Mouse (Mus musculus) liver, adult 2 months (tissue): Measurements from ENCODE around the gene Hs1bp3. TPM values are rescaled to one million over a fixed set of nuclear protein-coding genes. Genes with fewer than 3 reads are reported as not detected.

ENCODE experiments used
- DNase-seq: peaks from one replicate; pipeline ENCODE4 v3.0.0-alpha.2; 2011; ENCODE audit warnings: low read depth, low spot score; ENCODE audit errors: extremely low read depth
- H3K27ac ChIP-seq: fragments of 200-500 bp; replicated peaks from 2 replicates; pipeline ENCODE4 v1.5.1; 2012; ENCODE audit warnings: low read depth, mild to moderate bottlenecking, control low read depth, inconsistent platforms, low read length; ENCODE audit not compliant: insufficient read depth
- H3K27me3 ChIP-seq: fragments of 200-500 bp; 2 replicates; pipeline ENCODE4 v1.6.1; 2012; ENCODE audit warnings: mild to moderate bottlenecking, moderate library complexity, low read length, inconsistent platforms; ENCODE audit not compliant: control insufficient read depth, insufficient read depth
- H3K36me3 ChIP-seq: fragments of 200-500 bp; 2 replicates; pipeline ENCODE4 v1.6.1; 2012; ENCODE audit warnings: low read length, inconsistent platforms; ENCODE audit not compliant: control insufficient read depth, insufficient read depth
- H3K4me1 ChIP-seq: fragments of 200-500 bp; 2 replicates; pipeline ENCODE4 v1.6.1; 2011; ENCODE audit warnings: low read length; ENCODE audit not compliant: control insufficient read depth, insufficient read depth
- H3K4me3 ChIP-seq: fragments of 200-500 bp; 2 replicates; pipeline ENCODE4 v1.5.1; 2011; ENCODE audit warnings: low read depth, mild to moderate bottlenecking, control low read depth, low read length, moderate library complexity; ENCODE audit not compliant: insufficient read depth
- H3K79me2 ChIP-seq: fragments of 200-500 bp; 2 replicates; pipeline ENCODE4 v1.6.1; 2012; ENCODE audit warnings: inconsistent platforms, mild to moderate bottlenecking, low read length, moderate library complexity; ENCODE audit not compliant: control insufficient read depth, insufficient read depth
- H3K9ac ChIP-seq: fragments of 200-500 bp; 2 replicates; pipeline ENCODE4 v1.6.1; 2012; ENCODE audit warnings: low read depth, mild to moderate bottlenecking, control low read depth, inconsistent platforms, low read length
- CTCF ChIP-seq: fragments of 200-500 bp; IDR thresholded peaks from 2 replicates; pipeline ENCODE4 v1.5.1; 2011; ENCODE audit warnings: low read depth, low read length, control low read depth
- POLR2A ChIP-seq: fragments of 200-500 bp; IDR thresholded peaks from 2 replicates; pipeline ENCODE4 v1.6.1; 2011; ENCODE audit warnings: low read length, control low read depth; ENCODE audit not compliant: insufficient read depth; ENCODE audit errors: extremely low read depth
- WGBS: fragments of 180-500 bp; shearing (Covaris S2); methylation state at CpG from one replicate; pipeline ENCODE4 v1.1.7; 2018; 5-methylcytosine and 5-hydroxymethylcytosine counted together
- polyA plus RNA-seq: library from polyadenylated mRNA; depleted of rRNA; stranded (reverse); fragments of >200 nt; gene quantifications from 2 replicates; pipeline ENCODE4 v1.2.3, GENCODE M21; 2012
- total RNA-seq: library from RNA; depleted of rRNA; stranded (reverse); fragments of >200 nt; gene quantifications from 2 replicates; pipeline ENCODE4 v1.2.3, GENCODE M21; 2014

The Hs1bp3 gene
- total and polyA plus RNA-seq, 2 experiments = 3.0 to 16.6 TPM

GRCm38 (mm10) chr12:8380944-8381343 is 67.7 kb downstream of the Hs1bp3 start:
- Histone ChIP-seq H3K4me3 (no peak overlapping the region), H3K79me2 (no peaks in the 10 kb centered on the region), H3K27ac (no peak overlapping the region), H3K9ac (no peak overlapping the region), H3K4me1 (peaks cover 3% of the 10 kb centered on the region), H3K27me3 (no peaks in the 10 kb centered on the region), H3K36me3 (no peaks in the 10 kb centered on the region)
- DNase-seq = no peak
- 90% methylated on average over 9 of the region's 9 CpGs for WGBS
- TF ChIP-seq POLR2A (no peak), CTCF (no peak)

GRCm38 (mm10) chr12:8381940-8382339 is 68.7 kb downstream of the Hs1bp3 start:
- 82% methylated on average over 2 of the region's 2 CpGs for WGBS
- Histone ChIP-seq H3K4me3 (no peak overlapping the region), H3K27ac (no peak overlapping the region), H3K36me3 (no peaks in the 10 kb centered on the region), H3K4me1 (peaks cover 3% of the 10 kb centered on the region), H3K27me3 (no peaks in the 10 kb centered on the region), H3K79me2 (no peaks in the 10 kb centered on the region), H3K9ac (no peak overlapping the region)
- DNase-seq = no peak
- no peak for TF ChIP-seq POLR2A
- TF ChIP-seq CTCF = no peak

- Histone ChIP-seq H3K9ac (no peak overlapping the region), H3K4me3 (no peak overlapping the region), H3K79me2 (no peaks in the 10 kb centered on the region), H3K4me1 (peaks cover 3% of the 10 kb centered on the region), H3K27me3 (no peaks in the 10 kb centered on the region), H3K27ac (no peak overlapping the region), H3K36me3 (no peaks in the 10 kb centered on the region)
- DNase-seq = no peak
- TF ChIP-seq CTCF (no peak), POLR2A (no peak)
- WGBS = 47% methylated on average over 6 of the region's 6 CpGs
Measured at GRCm38 (mm10) chr12:8383822-8384221, 70.6 kb downstream of the Hs1bp3 start.

GRCm38 (mm10) chr12:8386451-8387011 is 73.3 kb downstream of the Hs1bp3 start:
- Histone ChIP-seq H3K36me3 (no peaks in the 10 kb centered on the region), H3K9ac (no peak overlapping the region), H3K4me3 (no peak overlapping the region), H3K4me1 (no peaks in the 10 kb centered on the region), H3K27ac (no peak overlapping the region), H3K79me2 (no peaks in the 10 kb centered on the region), H3K27me3 (no peaks in the 10 kb centered on the region)
- TF ChIP-seq POLR2A (no peak), CTCF (no peak)
- 51% methylated on average over 6 of the region's 6 CpGs for WGBS
- no peak for DNase-seq

- 82% methylated on average over 1 of the region's 1 CpGs for WGBS
Measured at GRCm38 (mm10) chr12:8387281-8387680, 74.0 kb downstream of the Hs1bp3 start.

More at GRCm38 (mm10) chr12:8387281-8387680, 74.0 kb downstream of the Hs1bp3 start:
- no peak for DNase-seq
- Histone ChIP-seq H3K4me3 (no peak overlapping the region), H3K4me1 (no peaks in the 10 kb centered on the region), H3K27me3 (no peaks in the 10 kb centered on the region), H3K79me2 (no peaks in the 10 kb centered on the region), H3K36me3 (no peaks in the 10 kb centered on the region), H3K9ac (no peak overlapping the region), H3K27ac (no peak overlapping the region; the same call in 1 of the 2 replicates)
- TF ChIP-seq CTCF (no peak), POLR2A (no peak)
